Mouse (Mus musculus): ENCODE results near the gene Susd1. TPM values are rescaled to one million over a fixed set of nuclear protein-coding genes. Genes with fewer than 3 reads are reported as not detected.
"Not testable (repeated sequence)": the region's sequence is repeated elsewhere in the genome, so short reads cannot be mapped to it uniquely, and the experiment has no call there.

The Susd1 gene
- polyA plus RNA-seq, 1 experiment from 2014 or later, result 2.0 TPM

- DNase-seq (ENCODE audit: low spot score), result no peak
- 86% methylated on average over 3 of the region's 3 CpGs for WGBS
Observed at GRCm38 (mm10) chr4:59294661-59295060, 143.8 kb downstream of the Susd1 start.

GRCm38 (mm10) chr4:59291914-59292718 lies 146.3 kb downstream of the Susd1 start:
- Histone ChIP-seq H3K27ac (no peak overlapping the region), H3K9me3 (replicated peaks) (no peaks in the 10 kb centered on the region), H3K27me3 (ENCODE audit: low read depth, poor library complexity, severe bottlenecking) (no peaks in the 10 kb centered on the region), H3K36me3 (no peaks in the 10 kb centered on the region), H3K4me1 (0 out of 2 replicates have a peak, but pooled peaks cover 4% of the 10 kb centered on the region), H3K4me3 (no peak overlapping the region)
- DNase-seq (ENCODE audit: low spot score), result no peak
- 84% methylated on average over 13 of the region's 13 CpGs for WGBS

More at GRCm38 (mm10) chr4:59294661-59295060, 143.8 kb downstream of the Susd1 start:
- Histone ChIP-seq H3K27me3 (ENCODE audit: low read depth, poor library complexity, severe bottlenecking) (no peaks in the 10 kb centered on the region), H3K4me1 (0 out of 2 replicates have a peak, but pooled peaks cover 4% of the 10 kb centered on the region), H3K27ac (no peak overlapping the region), H3K4me3 (no peak overlapping the region), H3K9me3 (replicated peaks) (no peaks in the 10 kb centered on the region), H3K36me3 (no peaks in the 10 kb centered on the region)

DNA sequence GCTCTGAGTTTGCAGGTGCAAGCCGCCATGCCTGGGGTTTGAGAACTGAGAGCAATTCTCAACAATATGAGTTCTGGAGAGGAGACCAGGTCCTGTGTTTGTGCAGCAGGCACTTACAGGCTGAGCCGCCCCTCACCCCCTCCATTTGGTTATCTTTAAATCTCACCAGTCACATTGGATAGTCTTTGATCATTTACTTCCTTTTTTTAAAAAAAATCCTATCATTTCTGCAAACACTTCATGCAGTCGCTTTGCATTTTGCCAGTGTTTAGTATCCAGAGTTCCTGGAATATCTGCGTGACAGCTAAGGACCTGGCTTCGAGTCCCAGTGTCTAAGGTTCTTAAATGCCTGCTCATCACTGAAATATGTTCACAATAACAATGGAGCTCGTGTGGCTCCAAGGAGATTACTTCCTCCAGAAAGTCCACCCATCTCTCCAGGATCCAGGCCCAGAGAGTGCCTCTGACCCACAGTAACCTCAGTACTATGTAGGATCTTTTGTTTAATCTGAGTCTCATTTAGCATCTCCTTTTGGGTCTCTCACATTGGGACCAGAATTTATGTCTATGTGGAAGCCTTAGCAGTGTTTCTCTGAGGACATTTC lies 147.4 kb downstream of the Susd1 start:
- Histone ChIP-seq H3K4me3 (no peak overlapping the region), H3K27ac (no peak overlapping the region), H3K36me3 (no peaks in the 10 kb centered on the region), H3K27me3 (ENCODE audit: low read depth, poor library complexity, severe bottlenecking) (no peaks in the 10 kb centered on the region), H3K4me1 (0 out of 2 replicates have a peak, but pooled peaks cover 4% of the 10 kb centered on the region), H3K9me3 (replicated peaks) (no peaks in the 10 kb centered on the region)
- DNase-seq (ENCODE audit: low spot score), result no peak
- WGBS, result 81% methylated on average over 6 of the region's 6 CpGs

DNA sequence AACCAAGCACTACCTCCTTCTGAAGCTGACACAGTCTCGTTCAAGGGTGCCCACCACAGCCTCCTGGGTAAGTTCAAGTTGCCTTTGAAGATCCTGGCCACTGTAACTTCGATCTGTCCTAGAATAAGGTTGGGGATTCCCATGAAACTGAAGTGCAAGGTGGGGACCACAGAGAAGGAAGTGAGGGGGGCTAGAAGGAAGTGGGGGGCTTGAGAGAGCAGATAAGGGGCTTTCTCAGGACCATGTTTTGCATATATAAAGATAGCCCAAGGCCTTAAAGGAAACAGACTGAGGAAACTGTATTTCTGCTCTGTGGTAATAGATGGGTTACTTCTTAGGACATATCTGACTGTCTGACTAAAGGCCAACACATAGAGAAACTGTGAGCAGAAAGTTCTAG lies 151.3 kb downstream of the Susd1 start:
- Histone ChIP-seq H3K27ac (no peak overlapping the region), H3K4me3 (no peak overlapping the region), H3K9me3 (replicated peaks) (no peaks in the 10 kb centered on the region), H3K36me3 (no peaks in the 10 kb centered on the region), H3K4me1 (no peaks in the 10 kb centered on the region), H3K27me3 (ENCODE audit: low read depth, poor library complexity, severe bottlenecking) (no peaks in the 10 kb centered on the region)
- DNase-seq (ENCODE audit: low spot score), result no peak
- WGBS, result 66% methylated on average over 2 of the region's 2 CpGs

GRCm38 (mm10) chr4:59286351-59286750 lies 152.1 kb downstream of the Susd1 start:
- WGBS, result 85% methylated on average over 6 of the region's 6 CpGs
- DNase-seq (ENCODE audit: low spot score); H3K4me1 ChIP-seq; H3K27ac ChIP-seq; H3K27me3 ChIP-seq (ENCODE audit: low read depth, poor library complexity, severe bottlenecking); H3K36me3 ChIP-seq; H3K4me3 ChIP-seq; H3K9me3 ChIP-seq (replicated peaks): not testable (repeated sequence)

- 54% methylated on average over 8 of the region's 8 CpGs for WGBS
- Histone ChIP-seq H3K36me3 (no peaks in the 10 kb centered on the region), H3K9me3 (replicated peaks) (no peaks in the 10 kb centered on the region), H3K27ac (no peak overlapping the region), H3K4me3 (no peak overlapping the region), H3K27me3 (ENCODE audit: low read depth, poor library complexity, severe bottlenecking) (no peaks in the 10 kb centered on the region), H3K4me1 (no peaks in the 10 kb centered on the region)
- DNase-seq (ENCODE audit: low spot score), result no peak
Observed at GRCm38 (mm10) chr4:59282699-59283487, 155.5 kb downstream of the Susd1 start.

DNA sequence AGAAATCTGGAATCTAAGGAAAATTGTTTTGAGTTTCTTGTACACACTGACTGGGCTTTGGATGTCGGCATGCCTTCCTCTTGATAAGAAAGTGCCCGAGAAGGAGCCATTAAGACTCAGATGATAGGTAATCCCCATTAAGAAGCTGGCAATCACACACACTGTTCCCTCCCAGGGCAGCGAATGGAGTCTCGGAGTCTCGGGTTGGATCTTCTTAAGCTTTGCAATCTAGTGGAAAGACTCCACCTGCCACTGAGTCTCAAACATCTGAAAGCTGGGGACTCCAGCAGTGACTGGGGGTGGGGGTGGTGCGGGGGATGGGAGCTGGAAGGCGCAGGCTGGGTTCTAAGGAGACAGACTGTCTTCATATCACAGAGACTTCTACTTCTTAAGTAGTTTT lies 156.3 kb downstream of the Susd1 start:
- no peak overlapping the region for H3K27ac ChIP-seq
- H3K4me3 ChIP-seq, result no peak overlapping the region
- no peaks in the 10 kb centered on the region for H3K27me3 ChIP-seq (ENCODE audit: low read depth, poor library complexity, severe bottlenecking)
- 52% methylated on average over 7 of the region's 7 CpGs for WGBS
- no peak for DNase-seq (ENCODE audit: low spot score)
- H3K36me3 ChIP-seq, result no peaks in the 10 kb centered on the region
- no peaks in the 10 kb centered on the region for H3K4me1 ChIP-seq
- no peaks in the 10 kb centered on the region for H3K9me3 ChIP-seq (replicated peaks)

- H3K27me3 ChIP-seq (ENCODE audit: low read depth, poor library complexity, severe bottlenecking), result no peaks in the 10 kb centered on the region
- H3K36me3 ChIP-seq, result no peaks in the 10 kb centered on the region
- no peaks in the 10 kb centered on the region for H3K9me3 ChIP-seq (replicated peaks)
- no peak overlapping the region for H3K4me3 ChIP-seq
- DNase-seq (ENCODE audit: low spot score), result no peak
- WGBS, result 82% methylated on average over 5 of the region's 5 CpGs
- no peaks in the 10 kb centered on the region for H3K4me1 ChIP-seq
- H3K27ac ChIP-seq, result no peak overlapping the region
Observed at GRCm38 (mm10) chr4:59280876-59281275, 157.6 kb downstream of the Susd1 start.

- no peaks in the 10 kb centered on the region for H3K4me1 ChIP-seq
- DNase-seq (ENCODE audit: low spot score), result no peak
- H3K27me3 ChIP-seq (ENCODE audit: low read depth, poor library complexity, severe bottlenecking), result no peaks in the 10 kb centered on the region
- no peaks in the 10 kb centered on the region for H3K9me3 ChIP-seq (replicated peaks)
- WGBS, result 93% methylated on average over 5 of the region's 5 CpGs
- H3K4me3 ChIP-seq, result no peak overlapping the region
- H3K36me3 ChIP-seq, result no peaks in the 10 kb centered on the region
- H3K27ac ChIP-seq, result no peak overlapping the region
Observed at GRCm38 (mm10) chr4:59279111-59279510, 159.3 kb downstream of the Susd1 start.

DNA sequence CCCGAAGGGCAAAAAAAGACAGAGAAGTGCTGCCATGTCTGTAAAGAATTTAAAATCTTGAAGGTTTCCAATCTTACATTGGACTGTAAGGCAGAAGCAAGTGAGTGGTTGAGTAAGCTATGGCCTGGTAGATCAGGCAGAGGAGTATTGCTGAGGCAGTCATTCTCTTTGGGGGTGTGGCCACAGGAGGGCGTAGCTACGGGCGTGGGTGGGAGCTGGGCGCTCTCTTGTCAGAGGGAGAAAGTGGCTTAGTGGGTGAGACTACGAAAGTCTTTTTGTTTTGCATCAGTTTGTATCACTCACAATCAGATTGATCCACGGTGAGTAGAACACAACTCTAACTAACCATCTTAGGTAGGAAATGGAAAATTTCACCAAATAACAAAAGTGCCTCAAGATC lies 160.0 kb downstream of the Susd1 start:
- DNase-seq (ENCODE audit: low spot score), result no peak
- Histone ChIP-seq H3K4me3 (no peak overlapping the region), H3K9me3 (replicated peaks) (no peaks in the 10 kb centered on the region), H3K27ac (no peak overlapping the region), H3K27me3 (ENCODE audit: low read depth, poor library complexity, severe bottlenecking) (no peaks in the 10 kb centered on the region), H3K36me3 (no peaks in the 10 kb centered on the region), H3K4me1 (no peaks in the 10 kb centered on the region)
- 89% methylated on average over 7 of the region's 7 CpGs for WGBS

- no peak for DNase-seq (ENCODE audit: low spot score)
- WGBS, result 96% methylated on average over 9 of the region's 9 CpGs
- H3K27me3 ChIP-seq (ENCODE audit: low read depth, poor library complexity, severe bottlenecking), result no peaks in the 10 kb centered on the region
Observed at GRCm38 (mm10) chr4:59277958-59278357, 160.5 kb downstream of the Susd1 start.

GRCm38 (mm10) chr4:59275956-59276355 lies 162.5 kb downstream of the Susd1 start:
- no peaks in the 10 kb centered on the region for H3K4me1 ChIP-seq
- H3K27ac ChIP-seq, result no peak overlapping the region
- DNase-seq (ENCODE audit: low spot score), result no peak
- H3K4me3 ChIP-seq, result no peak overlapping the region
- H3K9me3 ChIP-seq (replicated peaks), result no peaks in the 10 kb centered on the region
- 85% methylated on average over 2 of the region's 2 CpGs for WGBS
- H3K36me3 ChIP-seq, result no peaks in the 10 kb centered on the region
- no peaks in the 10 kb centered on the region for H3K27me3 ChIP-seq (ENCODE audit: low read depth, poor library complexity, severe bottlenecking)

More at GRCm38 (mm10) chr4:59277958-59278357, 160.5 kb downstream of the Susd1 start:
- Histone ChIP-seq H3K4me1 (no peaks in the 10 kb centered on the region), H3K36me3 (no peaks in the 10 kb centered on the region), H3K27ac (no peak overlapping the region), H3K4me3 (no peak overlapping the region), H3K9me3 (replicated peaks) (no peaks in the 10 kb centered on the region)

DNA sequence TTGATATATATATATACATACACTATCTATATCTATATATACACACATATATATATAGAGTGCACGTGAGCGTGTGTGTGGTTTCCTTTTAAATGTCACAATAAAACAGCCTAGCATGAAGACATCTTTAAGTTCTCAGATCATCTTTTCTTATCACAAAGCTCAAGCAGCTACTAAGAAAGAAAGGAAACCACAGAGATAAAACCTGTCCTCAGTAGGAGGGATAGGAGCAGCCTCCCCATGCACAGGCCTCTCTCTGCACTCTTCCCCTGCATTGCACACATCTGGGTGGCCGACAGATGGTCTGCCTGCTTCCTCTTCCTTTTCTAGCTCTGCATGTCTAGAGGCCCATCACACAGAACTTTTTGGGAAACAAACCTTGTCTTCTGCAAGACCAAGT lies 162.9 kb downstream of the Susd1 start:
- WGBS, result 92% methylated on average over 3 of the region's 3 CpGs

More for the DNA sequence above, 162.9 kb downstream of the Susd1 start:
- no peak for DNase-seq (ENCODE audit: low spot score)
- no peaks in the 10 kb centered on the region for H3K9me3 ChIP-seq (replicated peaks)
- H3K36me3 ChIP-seq, result no peaks in the 10 kb centered on the region
- H3K4me3 ChIP-seq, result no peak overlapping the region
- H3K27ac ChIP-seq, result no peak overlapping the region
- H3K4me1 ChIP-seq, result no peaks in the 10 kb centered on the region
- no peaks in the 10 kb centered on the region for H3K27me3 ChIP-seq (ENCODE audit: low read depth, poor library complexity, severe bottlenecking)
